Mouse (Mus musculus) liver, postnatal 0 days (tissue): Measurements from ENCODE around the gene Tfcp2.

Source experiments
- CTCF ChIP-seq: sonication (generic); IDR thresholded peaks from 2 replicates; pipeline ENCODE4 v1.5.1; 2016; ENCODE audit warnings: antibody characterized with exemption, low read depth
- EP300 ChIP-seq: IDR thresholded peaks from 2 replicates; pipeline ENCODE4 v1.6.1; 2016; ENCODE audit warnings: antibody characterized with exemption, low read depth, mild to moderate bottlenecking

GRCm38 (mm10) chr15:100574378-100574777 lies 22.6 kb upstream of the Tfcp2 start:
- TF ChIP-seq CTCF (no peak), EP300 (no peak)
